Mouse (Mus musculus) midbrain, embryonic 16.5 days (tissue): ENCODE data around the gene Ephb4. TPM values are rescaled to one million over a fixed set of nuclear protein-coding genes. Genes with fewer than 3 reads are reported as not detected.

Experiments used
- ATAC-seq: fragments of 200-750 bp; cut with Nextera tagmentation; 2 replicates; pipeline ENCODE4 v1.8.0; 2017; ENCODE audit warnings: moderate TSS enrichment
- H3K27ac ChIP-seq: fragments of 300-500 bp; sonication (generic); 2 replicates; pipeline ENCODE4 v1.5.1; 2014; ENCODE audit warnings: mild to moderate bottlenecking, low read length, mixed read lengths
- H3K27me3 ChIP-seq: fragments of 300-500 bp; sonication (generic); 2 replicates; pipeline ENCODE4 v1.6.1; 2014; ENCODE audit warnings: low read depth, low read length, mixed read lengths; ENCODE audit not compliant: control insufficient read depth, insufficient read depth
- H3K36me3 ChIP-seq: fragments of 300-500 bp; sonication (generic); 2 replicates; pipeline ENCODE4 v1.6.1; 2014; ENCODE audit warnings: mild to moderate bottlenecking, low read length, moderate library complexity, mixed read lengths; ENCODE audit not compliant: control insufficient read depth, insufficient read depth
- H3K4me1 ChIP-seq: fragments of 300-500 bp; sonication (generic); 2 replicates; pipeline ENCODE4 v1.6.1; 2014; ENCODE audit warnings: mild to moderate bottlenecking, low read length, mixed read lengths; ENCODE audit not compliant: control insufficient read depth, insufficient read depth
- H3K4me2 ChIP-seq: fragments of 300-500 bp; sonication (generic); 2 replicates; pipeline ENCODE4 v1.6.1; 2014; ENCODE audit warnings: mild to moderate bottlenecking, low read length, mixed read lengths
- H3K4me3 ChIP-seq: fragments of 300-500 bp; sonication (generic); 2 replicates; pipeline ENCODE4 v1.5.1; 2014; ENCODE audit warnings: low read depth, mild to moderate bottlenecking, low read length, moderate library complexity, mixed read lengths
- H3K9ac ChIP-seq: fragments of 300-500 bp; sonication (generic); 2 replicates; pipeline ENCODE4 v1.6.1; 2014; ENCODE audit warnings: low read depth, low read length, mixed read lengths
- H3K9me3 ChIP-seq: fragments of 300-500 bp; sonication (generic); replicated peaks from 2 replicates; pipeline ENCODE4 v1.6.1; 2014; ENCODE audit warnings: mild to moderate bottlenecking, low read length, mixed read lengths; ENCODE audit not compliant: control insufficient read depth, poor library complexity, severe bottlenecking
- WGBS: fragments of 180-500 bp; shearing (Covaris S2); extraction: QIAGEN DNeasy Blood & Tissue Kit; methylation state at CpG from one replicate; pipeline ENCODE4 v1.1.7; 2014; 5-methylcytosine and 5-hydroxymethylcytosine counted together
- polyA plus RNA-seq: library from polyadenylated mRNA; unstranded; fragments of >200 nt; fragmentation: Nextera tagmentation; extraction: Ambion mirVana; gene quantifications from 2 replicates; pipeline ENCODE4 v1.2.1, GENCODE M21; 2015

Gene Ephb4
- polyA plus RNA-seq = 4.8 and 6.0 TPM in 2 replicates

- Histone ChIP-seq H3K27me3 (peaks cover 12% of the 10 kb centered on the region), H3K4me3 (peak within 1 kb of the TSS; percentile 65), H3K4me1 (peaks cover 28% of the 10 kb centered on the region), H3K4me2 (peak within 1 kb of the TSS; percentile 96), H3K9me3 (no peaks in the 10 kb centered on the region), H3K9ac (peak within 1 kb of the TSS; percentile 76), H3K36me3 (no peaks in the 10 kb centered on the region), H3K27ac (peak within 1 kb of the TSS; percentile 64)
- peak; percentile 86 for ATAC-seq
- 2% methylated on average over 30 of the region's 32 CpGs for WGBS
These were observed at the start of gene Ephb4 for GRCm38 (mm10) chr5:137349384-137350204. Gene Ephb4, plus strand, starts transcription at chr5:137350109.

- 71% methylated on average over 21 of the region's 21 CpGs for WGBS
These were observed 48.7 kb upstream of the Ephb4 start for GRCm38 (mm10) chr5:137301253-137301652.

GRCm38 (mm10) chr5:137303609-137304008, 46.3 kb upstream of the Ephb4 start:
- ATAC-seq = no peak
- WGBS = 73% methylated on average over 4 of the region's 4 CpGs
- no peak overlapping the region for H3K4me3 ChIP-seq
- H3K9ac ChIP-seq = no peak overlapping the region
- H3K27me3 ChIP-seq = no peaks in the 10 kb centered on the region
- no peak overlapping the region for H3K27ac ChIP-seq
- H3K9me3 ChIP-seq = no peaks in the 10 kb centered on the region
- H3K4me2 ChIP-seq = no peak overlapping the region
- peaks cover 34% of the 10 kb centered on the region for H3K4me1 ChIP-seq
- H3K36me3 ChIP-seq = peaks cover 27% of the 10 kb centered on the region

More at GRCm38 (mm10) chr5:137301253-137301652, 48.7 kb upstream of the Ephb4 start:
- H3K4me3 ChIP-seq = no peak overlapping the region
- peaks cover 48% of the 10 kb centered on the region for H3K36me3 ChIP-seq
- no peaks in the 10 kb centered on the region for H3K27me3 ChIP-seq
- H3K9me3 ChIP-seq = no peaks in the 10 kb centered on the region
- H3K27ac ChIP-seq = no peak overlapping the region
- no peak overlapping the region for H3K4me2 ChIP-seq
- ATAC-seq = no peak
- H3K4me1 ChIP-seq = peaks cover 27% of the 10 kb centered on the region
- H3K9ac ChIP-seq = no peak overlapping the region

GRCm38 (mm10) chr5:137304165-137304564, 45.7 kb upstream of the Ephb4 start:
- Histone ChIP-seq H3K27me3 (no peaks in the 10 kb centered on the region), H3K36me3 (peaks cover 29% of the 10 kb centered on the region), H3K27ac (no peak overlapping the region), H3K9ac (peak overlapping the region; percentile 31; the same call in 1 of the 2 replicates), H3K4me3 (no peak overlapping the region), H3K4me1 (peaks cover 34% of the 10 kb centered on the region), H3K4me2 (no peak overlapping the region), H3K9me3 (no peaks in the 10 kb centered on the region)
- WGBS = 92% methylated on average over 3 of the region's 3 CpGs
- ATAC-seq = no peak

- Histone ChIP-seq H3K4me2 (peak overlapping the region; percentile 89), H3K9me3 (no peaks in the 10 kb centered on the region), H3K4me3 (no peak overlapping the region), H3K36me3 (peaks cover 30% of the 10 kb centered on the region), H3K27ac (no peak overlapping the region), H3K9ac (peak overlapping the region; percentile 31), H3K4me1 (peaks cover 34% of the 10 kb centered on the region), H3K27me3 (no peaks in the 10 kb centered on the region)
- WGBS = 69% methylated on average over 4 of the region's 4 CpGs
- ATAC-seq = no peak
These were observed 45.1 kb upstream of the Ephb4 start for GRCm38 (mm10) chr5:137304816-137305215.

GRCm38 (mm10) chr5:137305822-137306221, 44.1 kb upstream of the Ephb4 start:
- no peak for ATAC-seq
- peaks cover 34% of the 10 kb centered on the region for H3K4me1 ChIP-seq
- H3K9ac ChIP-seq = peak overlapping the region; percentile 99; the same call in 1 of the 2 replicates
- no peak overlapping the region for H3K27ac ChIP-seq
- peak overlapping the region; percentile 89 for H3K4me2 ChIP-seq
- 58% methylated on average over 3 of the region's 3 CpGs for WGBS
- H3K4me3 ChIP-seq = peak overlapping the region; percentile 91
- no peaks in the 10 kb centered on the region for H3K27me3 ChIP-seq
- H3K36me3 ChIP-seq = peaks cover 26% of the 10 kb centered on the region
- no peaks in the 10 kb centered on the region for H3K9me3 ChIP-seq

- peak overlapping the region; percentile 95 for H3K27ac ChIP-seq
- peaks cover 21% of the 10 kb centered on the region for H3K36me3 ChIP-seq
- 13% methylated on average over 12 of the region's 12 CpGs for WGBS
- peak overlapping the region; percentile 89 for H3K4me2 ChIP-seq
- H3K27me3 ChIP-seq = no peaks in the 10 kb centered on the region
- peaks cover 34% of the 10 kb centered on the region for H3K4me1 ChIP-seq
- peak overlapping the region; percentile 91 for H3K4me3 ChIP-seq
- ATAC-seq = no peak
- no peaks in the 10 kb centered on the region for H3K9me3 ChIP-seq
- peak overlapping the region; percentile 99 for H3K9ac ChIP-seq
These were observed 43.4 kb upstream of the Ephb4 start for GRCm38 (mm10) chr5:137306439-137307005.

- Histone ChIP-seq H3K9me3 (no peaks in the 10 kb centered on the region), H3K4me2 (peak within 1 kb of the TSS; percentile 89), H3K9ac (peak within 1 kb of the TSS; percentile 99), H3K4me1 (peaks cover 34% of the 10 kb centered on the region), H3K4me3 (peak within 1 kb of the TSS; percentile 91), H3K27me3 (no peaks in the 10 kb centered on the region), H3K27ac (peak within 1 kb of the TSS; percentile 95), H3K36me3 (peaks cover 15% of the 10 kb centered on the region)
- WGBS = under 1% methylated on average over 51 of the region's 72 CpGs
- ATAC-seq = peak; percentile 90
These were observed 42.6 kb upstream of the Ephb4 start, which contains the start of gene Srrt for GRCm38 (mm10) chr5:137307071-137307912. Gene Srrt, minus strand, starts transcription at chr5:137307674.
